Mouse (Mus musculus) hindlimb bud, embryonic 11.5 days (tissue): Measurements from ENCODE around the gene Gm17087.

Experiments used
- DNase-seq: peaks from one replicate; pipeline ENCODE4 v3.0.0-alpha.2; 2012; ENCODE audit warnings: low read depth, low spot score; ENCODE audit errors: extremely low spot score

The Gm17087 gene

GRCm38 (mm10) chr17:8548733-8549132, 18.0 kb downstream of the Gm17087 start:
- DNase-seq = no peak

- no peak for DNase-seq
Measured at GRCm38 (mm10) chr17:8546366-8546765, 20.4 kb downstream of the Gm17087 start.

GRCm38 (mm10) chr17:8541974-8542538, 24.7 kb downstream of the Gm17087 start:
- peak; percentile 41 for DNase-seq

GRCm38 (mm10) chr17:8538102-8538501, 28.6 kb downstream of the Gm17087 start:
- DNase-seq = no peak

GRCm38 (mm10) chr17:8536522-8536921, 30.2 kb downstream of the Gm17087 start:
- no peak for DNase-seq

- DNase-seq = no peak
Measured at GRCm38 (mm10) chr17:8533828-8534227, 32.9 kb downstream of the Gm17087 start.

- DNase-seq = no peak
Measured at GRCm38 (mm10) chr17:8532609-8533008, 34.1 kb downstream of the Gm17087 start.

GRCm38 (mm10) chr17:8528641-8529040, 38.1 kb downstream of the Gm17087 start:
- no peak for DNase-seq

GRCm38 (mm10) chr17:8526815-8527261, 39.9 kb downstream of the Gm17087 start:
- no peak for DNase-seq

GRCm38 (mm10) chr17:8525971-8526740, 40.6 kb downstream of the Gm17087 start:
- DNase-seq = no peak

GRCm38 (mm10) chr17:8525225-8525721, 41.5 kb downstream of the Gm17087 start, which contains the start of gene Pde10a:
TSS of gene Pde10a (plus strand) at chr17:8525372.
- no peak for DNase-seq

- no peak for DNase-seq
Measured at GRCm38 (mm10) chr17:8524387-8525165, 42.2 kb downstream of the Gm17087 start.

- no peak for DNase-seq
Measured at GRCm38 (mm10) chr17:8523986-8524385, 42.8 kb downstream of the Gm17087 start.

- no peak for DNase-seq
Measured at GRCm38 (mm10) chr17:8516006-8516405, 50.7 kb downstream of the Gm17087 start.
